Mouse (Mus musculus) stomach, embryonic 15.5 days (tissue): Measurements from ENCODE around the gene Rsrc2. TPM values are rescaled to one million over a fixed set of nuclear protein-coding genes. Genes with fewer than 3 reads are reported as not detected.
"Not testable (repeated sequence)": the region's sequence is repeated elsewhere in the genome, so short reads cannot be mapped to it uniquely, and the experiment has no call there.

Experiments used
- ATAC-seq: fragments of 200-750 bp; cut with Nextera tagmentation; 2 replicates; pipeline ENCODE4 v1.8.0; 2017; ENCODE audit warnings: low read depth, moderate number of reproducible peaks, moderate TSS enrichment; ENCODE audit not compliant: insufficient read depth, low FRiP score
- H3K27ac ChIP-seq: fragments of 300-500 bp; sonication (generic); 2 replicates; pipeline ENCODE4 v1.5.1; 2015; ENCODE audit warnings: mild to moderate bottlenecking, inconsistent platforms
- H3K27me3 ChIP-seq: fragments of 300-500 bp; sonication (generic); replicated peaks from 2 replicates; pipeline ENCODE4 v1.6.1; 2015; ENCODE audit warnings: inconsistent platforms
- H3K36me3 ChIP-seq: fragments of 300-500 bp; sonication (generic); 2 replicates; pipeline ENCODE4 v1.6.1; 2015; ENCODE audit warnings: inconsistent platforms
- H3K4me1 ChIP-seq: fragments of 300-500 bp; sonication (generic); 2 replicates; pipeline ENCODE4 v1.6.1; 2015; ENCODE audit warnings: inconsistent platforms
- H3K4me2 ChIP-seq: fragments of 300-500 bp; sonication (generic); 2 replicates; pipeline ENCODE4 v1.6.1; 2015; ENCODE audit warnings: mild to moderate bottlenecking, inconsistent platforms
- H3K4me3 ChIP-seq: fragments of 300-500 bp; sonication (generic); replicated peaks from 2 replicates; pipeline ENCODE4 v1.5.1; 2015; ENCODE audit warnings: inconsistent platforms
- H3K9ac ChIP-seq: fragments of 300-500 bp; sonication (generic); 2 replicates; pipeline ENCODE4 v1.6.1; 2015; ENCODE audit warnings: inconsistent platforms
- H3K9me3 ChIP-seq: fragments of 300-500 bp; sonication (generic); 2 replicates; pipeline ENCODE4 v1.6.1; 2016; ENCODE audit warnings: inconsistent platforms
- WGBS: fragments of 180-500 bp; shearing (Covaris S2); methylation state at CpG from one replicate; pipeline ENCODE4 v1.1.7; 2015; 5-methylcytosine and 5-hydroxymethylcytosine counted together
- polyA plus RNA-seq: library from polyadenylated mRNA; unstranded; fragments of >200 nt; fragmentation: Nextera tagmentation; extraction: Ambion mirVana; gene quantifications from 2 replicates; pipeline ENCODE4 v1.2.1, GENCODE M21; 2015

Gene Rsrc2
- polyA plus RNA-seq, 1 experiment from 2014 or later: 117 TPM

GRCm38 (mm10) chr5:123744358-123744757, 4.9 kb downstream of the Rsrc2 start:
- no peak for ATAC-seq
- WGBS: 68% methylated on average over 2 of the region's 2 CpGs
- Histone ChIP-seq H3K27me3 (no peaks in the 10 kb centered on the region), H3K36me3 (peaks cover 23% of the 10 kb centered on the region), H3K9me3 (no peaks in the 10 kb centered on the region), H3K9ac (no peak overlapping the region), H3K27ac (no peak overlapping the region), H3K4me1 (peaks cover 12% of the 10 kb centered on the region; the same call in 1 of the 2 replicates), H3K4me2 (no peak overlapping the region), H3K4me3 (no peak overlapping the region)

GRCm38 (mm10) chr5:123730981-123731380, 18.2 kb downstream of the Rsrc2 start:
- H3K4me3 ChIP-seq: no peak overlapping the region
- no peak overlapping the region for H3K4me2 ChIP-seq
- H3K27ac ChIP-seq: no peak overlapping the region
- no peaks in the 10 kb centered on the region for H3K27me3 ChIP-seq
- no peak for ATAC-seq
- WGBS: 90% methylated on average over 2 of the region's 2 CpGs
- H3K9me3 ChIP-seq: no peaks in the 10 kb centered on the region
- no peaks in the 10 kb centered on the region for H3K4me1 ChIP-seq
- no peak overlapping the region for H3K9ac ChIP-seq
- H3K36me3 ChIP-seq: peaks cover 37% of the 10 kb centered on the region

- not testable (repeated sequence) for H3K27me3 ChIP-seq, H3K9ac ChIP-seq, H3K9me3 ChIP-seq, H3K4me3 ChIP-seq, H3K27ac ChIP-seq, ATAC-seq, H3K36me3 ChIP-seq, H3K4me1 ChIP-seq, H3K4me2 ChIP-seq
- WGBS: 86% methylated on average over 7 of the region's 7 CpGs
Observed at GRCm38 (mm10) chr5:123723816-123724215, 25.4 kb downstream of the Rsrc2 start.

- under 1% methylated on average over 83 of the region's 83 CpGs for WGBS
- peaks cover 7% of the 10 kb centered on the region for H3K36me3 ChIP-seq
- peak; percentile 100 for ATAC-seq
Observed at GRCm38 (mm10) chr5:123720328-123721311, 28.6 kb downstream of the Rsrc2 start, which contains the start of gene Zcchc8. Gene Zcchc8, minus strand, starts transcription at chr5:123721100.

GRCm38 (mm10) chr5:123714622-123715021, 34.6 kb downstream of the Rsrc2 start:
- Histone ChIP-seq H3K4me3 (no peak overlapping the region), H3K4me2 (no peak overlapping the region), H3K27me3 (no peaks in the 10 kb centered on the region), H3K36me3 (peaks cover 48% of the 10 kb centered on the region), H3K9ac (no peak overlapping the region), H3K27ac (no peak overlapping the region), H3K9me3 (no peaks in the 10 kb centered on the region), H3K4me1 (peaks cover 10% of the 10 kb centered on the region)
- no peak for ATAC-seq
- WGBS: 78% methylated on average over 4 of the region's 4 CpGs

More at GRCm38 (mm10) chr5:123720328-123721311, 28.6 kb downstream of the Rsrc2 start, which contains the start of gene Zcchc8:
- no peaks in the 10 kb centered on the region for H3K9me3 ChIP-seq
- peak within 1 kb of the TSS; percentile 80 for H3K27ac ChIP-seq
- H3K4me3 ChIP-seq: peak within 1 kb of the TSS; percentile 79
- H3K9ac ChIP-seq: peak within 1 kb of the TSS; percentile 93
- H3K27me3 ChIP-seq: no peaks in the 10 kb centered on the region
- peak within 1 kb of the TSS; percentile 69 for H3K4me2 ChIP-seq
- peaks cover 10% of the 10 kb centered on the region for H3K4me1 ChIP-seq

GRCm38 (mm10) chr5:123713782-123714181, 35.4 kb downstream of the Rsrc2 start:
- Histone ChIP-seq H3K27ac (no peak overlapping the region), H3K4me3 (no peak overlapping the region), H3K9ac (no peak overlapping the region), H3K9me3 (no peaks in the 10 kb centered on the region), H3K36me3 (peaks cover 48% of the 10 kb centered on the region), H3K27me3 (no peaks in the 10 kb centered on the region), H3K4me1 (peaks cover 3% of the 10 kb centered on the region; the same call in 1 of the 2 replicates), H3K4me2 (no peak overlapping the region)
- 90% methylated on average over 6 of the region's 6 CpGs for WGBS
- ATAC-seq: no peak

GRCm38 (mm10) chr5:123709571-123709970, 39.6 kb downstream of the Rsrc2 start:
- peak overlapping the region; percentile 32; the same call in 1 of the 2 replicates for H3K27ac ChIP-seq
- no peaks in the 10 kb centered on the region for H3K27me3 ChIP-seq
- WGBS: 61% methylated on average over 4 of the region's 4 CpGs
- H3K9me3 ChIP-seq: no peaks in the 10 kb centered on the region
- no peaks in the 10 kb centered on the region for H3K4me1 ChIP-seq
- no peak overlapping the region for H3K4me2 ChIP-seq
- no peak for ATAC-seq
- no peak overlapping the region for H3K9ac ChIP-seq
- H3K4me3 ChIP-seq: no peak overlapping the region
- H3K36me3 ChIP-seq: peaks cover 69% of the 10 kb centered on the region

GRCm38 (mm10) chr5:123708598-123708997, 40.6 kb downstream of the Rsrc2 start:
- H3K4me3 ChIP-seq: no peak overlapping the region
- peaks cover 69% of the 10 kb centered on the region for H3K36me3 ChIP-seq
- no peak overlapping the region for H3K4me2 ChIP-seq
- no peak overlapping the region for H3K9ac ChIP-seq
- ATAC-seq: no peak
- H3K27ac ChIP-seq: no peak overlapping the region
- no peaks in the 10 kb centered on the region for H3K4me1 ChIP-seq
- H3K9me3 ChIP-seq: no peaks in the 10 kb centered on the region
- H3K27me3 ChIP-seq: no peaks in the 10 kb centered on the region
- WGBS: 82% methylated on average over 12 of the region's 12 CpGs

- ATAC-seq: peak; percentile 32; the same call in 1 of the 2 replicates
- H3K27ac ChIP-seq: peak overlapping the region; percentile 16; the same call in 1 of the 2 replicates
Observed at GRCm38 (mm10) chr5:123700625-123701024, 48.6 kb downstream of the Rsrc2 start.

GRCm38 (mm10) chr5:123699198-123699597, 50.0 kb downstream of the Rsrc2 start:
- H3K4me3 ChIP-seq: no peak overlapping the region
- no peak overlapping the region for H3K9ac ChIP-seq
- H3K4me1 ChIP-seq: peaks cover 11% of the 10 kb centered on the region
- 33% methylated on average over 3 of the region's 3 CpGs for WGBS
- H3K4me2 ChIP-seq: no peak overlapping the region
- H3K9me3 ChIP-seq: no peaks in the 10 kb centered on the region
- H3K27ac ChIP-seq: no peak overlapping the region
- peaks cover 37% of the 10 kb centered on the region for H3K36me3 ChIP-seq
- no peak for ATAC-seq
- no peaks in the 10 kb centered on the region for H3K27me3 ChIP-seq

More at GRCm38 (mm10) chr5:123700625-123701024, 48.6 kb downstream of the Rsrc2 start:
- Histone ChIP-seq H3K27me3 (no peaks in the 10 kb centered on the region), H3K4me2 (no peak overlapping the region), H3K9me3 (no peaks in the 10 kb centered on the region), H3K9ac (no peak overlapping the region), H3K4me3 (no peak overlapping the region), H3K4me1 (peaks cover 8% of the 10 kb centered on the region; the same call in 1 of the 2 replicates), H3K36me3 (peaks cover 49% of the 10 kb centered on the region)
- 59% methylated on average over 11 of the region's 11 CpGs for WGBS

- WGBS: 58% methylated on average over 4 of the region's 4 CpGs
- peak; percentile 59 for ATAC-seq
- H3K9me3 ChIP-seq: no peaks in the 10 kb centered on the region
- peak overlapping the region; percentile 48; the same call in 1 of the 2 replicates for H3K27ac ChIP-seq
- no peak overlapping the region for H3K9ac ChIP-seq
- no peak overlapping the region for H3K4me2 ChIP-seq
- H3K4me3 ChIP-seq: no peak overlapping the region
- H3K4me1 ChIP-seq: peaks cover 11% of the 10 kb centered on the region
- no peaks in the 10 kb centered on the region for H3K27me3 ChIP-seq
- H3K36me3 ChIP-seq: peaks cover 21% of the 10 kb centered on the region
Observed at GRCm38 (mm10) chr5:123696961-123697360, 52.3 kb downstream of the Rsrc2 start.

- Histone ChIP-seq H3K4me1 (peaks cover 11% of the 10 kb centered on the region), H3K9me3 (no peaks in the 10 kb centered on the region), H3K27ac (peak overlapping the region; percentile 48; the same call in 1 of the 2 replicates), H3K9ac (no peak overlapping the region), H3K27me3 (no peaks in the 10 kb centered on the region), H3K4me3 (no peak overlapping the region), H3K36me3 (peaks cover 18% of the 10 kb centered on the region), H3K4me2 (no peak overlapping the region)
- no peak for ATAC-seq
- 87% methylated on average over 7 of the region's 7 CpGs for WGBS
Observed at GRCm38 (mm10) chr5:123696244-123696643, 53.0 kb downstream of the Rsrc2 start.
